Mouse (Mus musculus): ENCODE results near the gene Trappc5. TPM values are rescaled to one million over a fixed set of nuclear protein-coding genes. Genes with fewer than 3 reads are reported as not detected.

Trappc5 gene
- polyA plus RNA-seq, 1 experiment, result 14.2 TPM

DNA sequence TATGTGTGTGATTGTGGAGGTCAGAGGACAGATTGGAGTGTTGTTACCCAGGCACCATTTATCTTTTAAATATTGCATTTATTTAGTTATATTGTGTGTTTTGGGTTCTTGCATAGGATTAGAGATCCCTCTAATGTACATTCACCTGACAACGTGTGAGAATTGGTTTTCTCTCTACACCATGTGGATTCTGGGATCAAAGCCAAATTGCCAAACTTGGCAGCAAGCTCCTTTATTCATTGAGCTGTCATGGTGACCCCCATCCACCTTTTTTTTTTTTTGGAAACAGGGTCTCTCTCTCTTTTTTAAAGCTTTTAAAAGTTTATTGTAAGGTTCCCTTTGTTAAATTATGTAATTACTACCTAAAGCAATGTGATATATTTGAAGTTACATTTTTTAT is 44.9 kb downstream of the Trappc5 start:
- no peak overlapping the region for H3K27ac ChIP-seq (ENCODE audit: insufficient read depth, low read depth, low read length)
- no peaks in the 10 kb centered on the region for H3K4me1 ChIP-seq (ENCODE audit: control insufficient read depth, insufficient read depth, low read length)
- no peak overlapping the region for H3K4me3 ChIP-seq (ENCODE audit: insufficient read depth, low read length)
- TF ChIP-seq CTCF (IDR thresholded peaks at IDR 0.05; ENCODE audit: low read depth, low read length) (no peak), POLR2A (IDR thresholded peaks at IDR 0.05; ENCODE audit: borderline replicate concordance, low read depth, low read length) (no peak)

Other genes with a start within 250 kb of the Trappc5 start
- gene Pex11g, start 208.6 kb upstream of the Trappc5 start, polyA plus RNA-seq (2012; ENCODE audit: insufficient read depth, insufficient read length, missing spikeins), result 3.1 and 4.5 TPM in 2 replicates
- not detected in 2 replicates for gene Tex45, start 205.4 kb upstream of the Trappc5 start, polyA plus RNA-seq (2012; ENCODE audit: insufficient read depth, insufficient read length, missing spikeins)
- 17.1 and 20.8 TPM in 2 replicates for gene Zfp358, start 183.2 kb upstream of the Trappc5 start, polyA plus RNA-seq (2012; ENCODE audit: insufficient read depth, insufficient read length, missing spikeins)
- 112 and 117 TPM in 2 replicates for gene Mcoln1, start 175.8 kb upstream of the Trappc5 start, polyA plus RNA-seq (2012; ENCODE audit: insufficient read depth, insufficient read length, missing spikeins)
- 36.0 and 39.9 TPM in 2 replicates for gene Pnpla6, start 160.9 kb upstream of the Trappc5 start, polyA plus RNA-seq (2012; ENCODE audit: insufficient read depth, insufficient read length, missing spikeins)
- gene C330021F23Rik, start 108.3 kb upstream of the Trappc5 start, polyA plus RNA-seq (2012; ENCODE audit: insufficient read depth, insufficient read length, missing spikeins), result not detected in 2 replicates
- 3.1 and 5.5 TPM in 2 replicates for gene Camsap3, start 89.0 kb upstream of the Trappc5 start, polyA plus RNA-seq (2012; ENCODE audit: insufficient read depth, insufficient read length, missing spikeins)
- 32.3 and 36.4 TPM in 2 replicates for gene Xab2, start 55.0 kb upstream of the Trappc5 start, polyA plus RNA-seq (2012; ENCODE audit: insufficient read depth, insufficient read length, missing spikeins)
- 116 and 153 TPM in 2 replicates for gene Pet100, start 54.8 kb upstream of the Trappc5 start, polyA plus RNA-seq (2012; ENCODE audit: insufficient read depth, insufficient read length, missing spikeins)
- not detected in 2 replicates for gene Pcp2, start 50.8 kb upstream of the Trappc5 start, polyA plus RNA-seq (2012; ENCODE audit: insufficient read depth, insufficient read length, missing spikeins)
- gene Stxbp2, start 45.3 kb upstream of the Trappc5 start, polyA plus RNA-seq (2012; ENCODE audit: insufficient read depth, insufficient read length, missing spikeins), result 312 and 315 TPM in 2 replicates
- gene Retn, start 20.5 kb upstream of the Trappc5 start, polyA plus RNA-seq (2012; ENCODE audit: insufficient read depth, insufficient read length, missing spikeins), result not detected in 2 replicates
- gene Mcemp1, start 10.5 kb upstream of the Trappc5 start, polyA plus RNA-seq (2012; ENCODE audit: insufficient read depth, insufficient read length, missing spikeins), result 2.0 and 3.1 TPM in 2 replicates
- gene Fcor, start 3.9 kb upstream of the Trappc5 start, polyA plus RNA-seq (2012; ENCODE audit: insufficient read depth, insufficient read length, missing spikeins), result 3.6 and 4.5 TPM in 2 replicates
- gene Fcer2a, start 17.9 kb downstream of the Trappc5 start, polyA plus RNA-seq (2012; ENCODE audit: insufficient read depth, insufficient read length, missing spikeins), result not detected in 2 replicates
- gene Clec4g, start 44.4 kb downstream of the Trappc5 start, polyA plus RNA-seq (2012; ENCODE audit: insufficient read depth, insufficient read length, missing spikeins), result not detected in 2 replicates
- gene Cd209a, start 72.7 kb downstream of the Trappc5 start, polyA plus RNA-seq (2012; ENCODE audit: insufficient read depth, insufficient read length, missing spikeins), result not detected in 2 replicates
- gene Cd209e, start 178.0 kb downstream of the Trappc5 start, polyA plus RNA-seq (2012; ENCODE audit: insufficient read depth, insufficient read length, missing spikeins), result not detected in 2 replicates
- not detected in 2 replicates for gene Cd209d, start 202.3 kb downstream of the Trappc5 start, polyA plus RNA-seq (2012; ENCODE audit: insufficient read depth, insufficient read length, missing spikeins)